Mouse (Mus musculus) common myeloid progenitor, adult 5-6 weeks (primary cell): ENCODE data around the gene Ap2a2. TPM values are rescaled to one million over a fixed set of nuclear protein-coding genes. Genes with fewer than 3 reads are reported as not detected.
A peak's percentile ranks its signal among the peaks of the same experiment; 100 is the strongest.
"Not testable (repeated sequence)": the region's sequence is repeated elsewhere in the genome, so short reads cannot be mapped to it uniquely, and the experiment has no call there.

ENCODE experiments used
- ATAC-seq: replicated peaks from 2 replicates; pipeline ENCODE4 v1.8.0; 2016; ENCODE audit warnings: low read depth, mild to moderate bottlenecking, moderate TSS enrichment, inconsistent platforms; ENCODE audit not compliant: poor library complexity, severe bottlenecking
- total RNA-seq: library from RNA; stranded (forward); fragments of 200-1000, 187-1606 nt; gene quantifications from 2 replicates; pipeline ENCODE4 v1.2.3, GENCODE M21; 2017

Gene Ap2a2
- total RNA-seq, 1 experiment from 2014 or later, result 27.8 TPM

DNA sequence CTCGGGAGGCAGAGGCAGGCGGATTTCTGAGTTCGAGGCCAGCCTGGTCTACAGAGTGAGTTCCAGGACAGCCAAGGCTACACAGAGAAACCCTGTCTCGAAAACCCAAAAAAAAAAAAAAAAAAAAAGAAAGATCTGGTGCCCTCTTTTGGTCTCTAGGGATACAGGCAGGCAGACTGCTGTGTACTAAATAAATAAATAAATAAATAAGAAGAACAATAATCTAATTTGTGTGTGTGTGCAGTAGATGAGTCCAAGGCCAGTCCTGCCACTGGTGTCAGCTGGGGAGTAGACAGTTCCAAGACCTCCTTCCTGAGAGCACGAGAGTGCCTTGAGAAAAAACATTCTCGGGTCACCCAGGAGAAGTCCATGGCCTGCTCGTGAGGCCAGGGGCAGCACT, 28.3 kb downstream of the Ap2a2 start:
- ATAC-seq, result not testable (repeated sequence)

DNA sequence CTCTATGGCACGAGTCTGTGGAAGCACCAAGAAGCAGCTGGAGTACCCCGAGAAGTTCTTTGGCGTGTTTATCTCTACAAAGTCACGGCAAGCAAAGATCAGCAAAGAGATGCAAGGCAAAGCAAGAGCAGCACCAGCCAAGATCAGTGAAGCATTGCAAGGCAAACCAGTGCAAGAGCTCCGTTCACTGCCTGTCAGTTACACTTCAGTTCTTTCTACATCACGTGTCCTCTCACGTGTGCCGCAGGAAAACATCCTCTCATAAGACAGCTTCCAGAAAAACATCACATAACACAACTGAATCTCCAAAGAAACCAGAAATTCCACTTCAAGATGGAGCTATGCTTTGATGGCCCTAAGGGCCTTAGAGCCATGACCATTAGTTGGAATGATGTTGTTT, 29.0 kb downstream of the Ap2a2 start:
- ATAC-seq, result no peak

DNA sequence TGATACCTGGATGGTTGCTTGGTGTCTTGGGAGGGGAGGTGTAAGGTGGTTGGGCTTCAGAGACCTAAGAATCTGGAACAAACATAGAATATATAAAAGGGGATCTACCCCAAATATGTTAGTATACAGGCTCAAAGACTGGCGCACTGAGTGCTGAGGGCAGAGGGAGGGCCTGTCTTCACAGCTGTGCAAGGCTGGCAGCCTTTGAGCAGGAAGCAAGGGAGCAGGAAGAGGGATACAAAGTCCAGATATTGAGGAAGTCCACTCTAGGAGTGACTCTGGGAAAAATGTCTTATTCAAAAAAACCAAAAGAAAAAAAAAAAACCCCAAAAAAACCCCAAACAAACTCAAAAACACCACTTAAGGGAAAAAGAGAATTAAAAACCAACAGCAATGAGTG, 30.1 kb downstream of the Ap2a2 start:
- no peak for ATAC-seq

DNA sequence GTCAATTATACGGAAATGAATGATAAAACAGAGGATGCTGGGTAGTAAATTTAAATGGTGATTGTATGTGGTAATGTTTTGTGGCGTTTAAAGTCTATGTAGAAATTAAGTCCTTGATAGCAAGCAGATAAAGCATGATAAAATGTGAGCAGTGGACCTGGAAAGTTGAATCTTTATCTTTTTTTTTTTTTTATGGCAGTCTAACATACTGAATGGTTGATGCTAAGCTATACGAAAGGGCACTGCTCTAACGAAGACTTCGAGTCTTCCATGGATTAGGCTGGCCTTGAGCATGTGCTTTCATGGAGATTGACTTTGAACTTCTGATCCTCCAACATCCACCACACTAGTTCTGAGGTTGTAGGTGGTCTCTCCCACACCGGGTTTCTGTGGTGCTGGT, 31.1 kb downstream of the Ap2a2 start:
- ATAC-seq, result no peak

DNA sequence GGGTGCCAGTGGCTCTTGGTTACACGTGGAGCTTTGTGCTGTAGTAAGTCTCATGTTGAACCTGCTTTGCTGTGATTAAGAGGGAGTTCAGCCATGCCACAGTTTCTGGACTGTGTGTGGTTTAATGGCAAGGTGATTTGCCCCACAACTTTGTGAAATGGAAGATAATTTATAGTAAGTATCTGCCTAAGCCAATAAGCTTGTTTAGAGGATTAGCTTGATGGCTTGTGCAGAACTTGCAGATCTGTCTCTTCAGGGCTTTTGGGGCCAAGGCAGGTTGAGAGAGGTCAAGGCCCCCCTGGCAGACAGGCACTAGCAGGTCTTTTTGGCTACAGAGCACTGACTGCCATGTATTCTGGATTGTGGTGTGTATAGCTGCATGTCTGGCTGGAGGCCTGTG, 35.0 kb downstream of the Ap2a2 start:
- ATAC-seq, result no peak

DNA sequence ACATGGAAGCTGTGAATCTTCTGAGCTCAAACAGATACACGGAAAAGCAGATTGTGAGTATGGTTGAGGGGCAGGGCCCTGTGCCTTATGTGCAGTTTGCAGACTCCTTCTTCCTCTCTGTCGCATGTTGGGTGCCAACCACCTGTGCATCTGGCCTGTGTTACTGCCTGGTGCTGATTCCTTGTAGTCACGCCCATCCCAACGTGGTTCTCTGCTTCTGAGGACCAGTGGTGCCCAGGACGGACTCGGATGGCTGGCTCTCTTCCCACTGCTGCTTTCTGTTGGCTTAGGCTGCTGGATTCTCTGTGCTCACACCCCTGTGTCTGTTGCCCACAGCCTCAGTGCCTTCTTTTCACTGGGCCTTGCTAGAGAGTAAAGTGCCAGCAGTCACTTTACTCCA, 35.6 kb downstream of the Ap2a2 start:
- ATAC-seq, result no peak

DNA sequence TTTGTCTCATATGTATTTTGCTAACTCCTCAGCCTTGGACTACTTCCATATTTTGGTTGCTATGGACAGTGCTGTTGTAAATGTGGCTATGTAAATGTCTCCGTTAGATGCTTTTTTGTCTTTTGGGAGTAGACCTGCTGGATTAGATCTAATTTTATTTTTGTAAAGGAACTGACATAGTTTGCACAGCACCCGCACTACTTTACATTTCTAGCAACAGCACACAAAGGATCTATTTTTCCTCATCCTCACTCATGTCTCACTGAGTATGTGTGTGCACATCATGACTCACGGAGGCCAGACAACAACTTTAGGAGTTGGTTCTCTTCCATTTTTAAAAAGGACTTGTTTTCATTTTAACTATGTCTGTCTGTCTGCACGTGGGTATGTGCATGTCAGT, 45.7 kb downstream of the Ap2a2 start:
- no peak for ATAC-seq

DNA sequence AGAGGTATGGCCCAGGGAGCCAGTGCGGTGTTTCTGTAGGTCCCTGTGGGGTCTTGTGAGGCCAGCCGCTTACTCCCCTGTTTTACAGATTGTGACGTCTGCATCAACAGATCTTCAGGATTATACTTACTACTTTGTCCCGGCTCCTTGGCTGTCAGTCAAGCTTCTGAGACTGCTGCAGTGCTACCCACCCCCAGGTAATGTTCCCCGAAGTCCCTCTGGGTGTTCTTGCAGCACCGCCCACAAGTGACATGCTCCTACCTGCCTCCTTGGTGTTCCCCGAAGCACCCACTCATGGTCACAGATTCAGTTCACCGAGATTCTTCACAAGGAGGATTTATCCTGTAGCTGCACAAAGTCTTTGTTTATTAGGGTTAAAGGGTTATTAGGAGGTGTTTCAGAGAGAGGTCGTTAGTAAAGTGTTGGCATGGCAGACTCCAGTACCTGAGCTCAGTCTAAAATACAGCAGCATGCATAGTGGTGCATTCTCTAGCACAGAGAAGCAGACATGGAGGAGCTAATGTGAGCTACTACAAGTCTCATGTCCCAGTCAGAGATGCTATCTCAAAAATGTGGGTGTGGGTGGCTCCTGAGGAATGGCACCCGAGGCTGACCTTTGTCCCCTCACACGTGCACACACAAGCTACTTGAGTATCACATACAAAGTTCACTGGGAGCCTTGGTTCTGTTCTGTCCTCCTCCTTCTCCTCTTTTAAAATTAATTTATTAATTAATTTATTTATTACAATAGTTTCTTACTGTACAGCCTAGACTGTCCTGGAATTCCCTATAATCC, 47.9 kb downstream of the Ap2a2 start:
- no peak for ATAC-seq

DNA sequence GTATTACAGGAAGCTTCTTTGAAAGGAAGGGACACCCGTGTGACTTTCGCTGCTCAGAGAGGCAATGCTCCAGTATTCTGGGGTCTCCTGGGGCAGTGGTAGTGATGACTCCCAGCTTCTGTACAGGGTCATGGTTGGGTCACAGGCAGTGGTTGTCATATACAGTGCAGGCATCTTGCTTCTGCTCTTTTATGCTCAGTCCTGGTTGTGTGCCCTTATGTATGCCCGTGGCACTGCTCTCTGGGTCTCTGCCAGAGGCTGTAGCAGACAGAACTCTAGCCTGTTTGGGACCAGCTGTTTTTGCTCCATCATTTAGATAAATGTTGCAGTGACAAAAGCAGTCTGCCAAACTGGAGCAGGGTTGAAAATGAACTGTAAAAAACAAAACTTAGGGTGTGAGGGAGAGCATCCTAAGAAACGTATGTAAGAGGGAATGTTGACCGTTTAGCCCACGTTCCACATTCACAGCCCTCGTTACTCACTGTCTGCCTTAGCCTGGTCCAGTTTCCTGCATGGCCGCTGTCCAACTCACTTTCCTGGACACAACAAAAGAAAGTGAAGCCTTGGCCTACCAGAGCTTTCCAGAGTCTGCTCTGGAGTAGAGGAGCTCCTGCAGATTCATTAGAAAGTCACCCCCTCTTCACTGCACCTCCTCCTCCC, 49.9 kb downstream of the Ap2a2 start:
- no peak for ATAC-seq

DNA sequence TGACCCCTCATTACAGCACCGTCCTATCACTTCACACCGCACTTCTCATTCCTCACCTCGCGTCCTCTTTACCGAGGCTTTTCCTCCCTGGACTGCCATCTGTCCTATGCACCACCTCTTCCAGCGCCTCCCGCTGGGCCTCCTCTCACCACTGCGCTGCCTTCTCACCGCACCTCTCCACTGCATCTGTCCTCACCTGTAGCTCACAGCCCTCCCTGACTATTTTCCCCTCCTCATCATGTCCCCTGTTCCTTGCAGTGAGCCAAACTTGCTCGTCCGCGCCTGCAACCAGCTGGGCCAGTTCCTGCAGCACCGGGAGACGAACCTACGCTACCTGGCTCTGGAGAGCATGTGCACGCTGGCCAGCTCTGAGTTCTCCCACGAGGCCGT, 50.4 kb downstream of the Ap2a2 start:
- ATAC-seq, result no peak

DNA sequence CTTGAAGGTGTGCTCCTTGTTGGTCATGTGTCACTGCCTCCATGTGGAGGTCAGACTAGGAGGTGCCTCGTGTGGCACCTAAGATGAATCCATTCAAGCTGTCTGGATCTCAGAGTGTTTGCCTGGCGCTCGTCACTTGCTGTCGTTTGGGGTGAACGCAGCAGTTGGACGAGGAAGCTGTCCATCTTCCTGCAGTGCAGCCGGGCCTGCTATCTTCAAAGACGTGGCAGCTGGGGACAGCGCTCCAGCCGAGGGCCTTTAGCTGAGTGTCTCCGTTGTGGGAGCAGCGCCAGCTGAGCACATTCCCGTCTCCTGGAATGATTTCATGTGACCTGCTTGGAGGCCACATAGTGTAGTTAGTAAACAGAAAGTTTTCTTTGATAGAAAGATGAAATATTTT, 50.8 kb downstream of the Ap2a2 start:
- no peak for ATAC-seq

DNA sequence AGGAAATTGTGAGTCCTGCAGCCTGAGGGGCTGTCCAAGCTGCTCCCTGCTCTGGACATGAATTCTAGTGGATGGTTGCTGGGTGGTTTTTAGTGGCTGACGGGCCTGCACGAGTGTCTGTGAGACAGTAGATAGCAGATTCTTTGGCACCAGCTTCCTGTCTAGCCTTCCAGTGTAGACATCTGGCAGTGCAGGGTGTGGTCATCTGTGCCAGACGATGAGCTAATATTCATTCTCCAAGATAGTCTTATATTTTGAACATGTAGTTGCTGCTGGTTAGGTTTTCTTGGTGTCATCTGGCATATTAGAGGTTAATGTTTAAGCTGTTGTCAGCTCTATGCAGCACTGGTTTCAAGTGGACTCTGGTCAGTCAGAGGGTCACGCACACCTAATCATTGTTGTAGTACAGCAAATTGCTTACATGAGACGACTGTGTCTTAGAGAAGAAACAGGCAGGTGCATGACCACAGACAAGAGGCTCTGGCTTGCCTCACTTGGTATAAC, 52.4 kb downstream of the Ap2a2 start:
- peak; percentile 83 for ATAC-seq

DNA sequence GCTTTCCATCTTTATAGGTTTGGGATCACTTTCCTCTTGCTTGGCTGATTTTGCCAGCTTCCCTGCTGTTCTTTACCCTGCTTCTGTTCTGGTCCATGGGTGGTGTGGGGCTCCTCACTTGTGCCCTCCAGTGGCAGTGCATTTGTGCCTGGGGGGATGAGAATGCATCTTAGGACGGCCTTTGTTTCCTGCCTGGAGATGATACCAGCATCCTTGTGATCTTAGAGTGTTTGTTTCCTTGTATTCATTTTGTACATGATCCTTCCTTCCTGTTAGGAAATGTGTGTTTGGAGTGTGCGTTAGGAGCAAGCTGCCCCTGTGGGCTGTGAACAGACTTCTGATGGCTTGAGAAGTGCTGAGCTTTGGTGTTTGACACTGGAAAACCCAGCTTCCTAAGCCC, 62.2 kb downstream of the Ap2a2 start:
- no peak for ATAC-seq

DNA sequence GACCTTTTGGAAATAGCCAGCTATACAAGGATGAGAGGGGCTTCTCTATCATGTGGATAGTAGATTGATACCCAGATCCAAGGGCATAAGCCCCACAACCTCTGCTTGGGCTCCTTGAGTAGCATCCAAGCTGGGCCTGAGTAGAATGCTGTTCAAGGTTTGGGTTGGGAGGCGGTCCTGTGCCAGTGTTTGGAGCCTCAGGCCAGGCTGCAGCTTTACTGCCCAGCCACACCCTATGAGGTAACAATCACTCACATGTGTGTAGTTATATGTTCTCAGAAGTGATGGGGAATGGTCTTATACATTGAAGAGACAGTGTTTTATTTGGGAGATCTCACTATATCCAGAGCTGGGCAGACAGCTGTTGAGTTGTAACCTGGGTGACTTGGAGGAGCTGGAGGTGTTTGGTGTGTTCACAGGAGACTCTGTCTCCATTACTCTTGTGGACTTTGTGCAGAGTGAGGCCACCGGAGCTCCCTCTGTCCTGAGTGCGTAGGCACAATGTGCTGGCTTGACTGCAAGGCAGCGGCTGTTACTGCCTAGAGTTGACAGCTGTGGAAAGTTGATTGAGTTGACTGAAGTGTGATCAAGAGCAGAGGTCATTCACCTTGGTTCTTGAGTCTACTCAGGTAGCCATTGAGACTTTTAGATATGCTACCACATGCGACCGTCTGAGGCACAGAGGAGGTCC, 63.3 kb downstream of the Ap2a2 start:
- ATAC-seq, result no peak

DNA sequence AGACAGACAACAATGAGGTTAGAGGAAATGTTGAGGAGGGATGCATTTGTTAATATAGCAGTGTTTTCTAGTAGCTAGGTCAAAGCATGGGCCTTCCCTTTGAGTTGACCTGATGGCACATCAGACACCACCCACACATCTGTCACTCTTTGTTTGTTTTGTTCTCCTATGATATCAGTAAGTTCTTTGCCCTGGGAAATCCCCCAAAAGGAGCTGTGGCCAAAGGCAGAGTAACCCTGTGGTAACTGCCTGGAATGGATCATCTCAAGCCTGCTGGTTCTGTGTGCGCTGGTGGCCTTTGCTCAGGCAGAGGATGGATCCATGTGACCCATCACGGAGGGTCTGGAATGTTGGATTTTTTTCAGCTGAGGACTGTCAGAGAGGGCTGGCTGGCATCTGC, 66.0 kb downstream of the Ap2a2 start:
- ATAC-seq, result no peak

DNA sequence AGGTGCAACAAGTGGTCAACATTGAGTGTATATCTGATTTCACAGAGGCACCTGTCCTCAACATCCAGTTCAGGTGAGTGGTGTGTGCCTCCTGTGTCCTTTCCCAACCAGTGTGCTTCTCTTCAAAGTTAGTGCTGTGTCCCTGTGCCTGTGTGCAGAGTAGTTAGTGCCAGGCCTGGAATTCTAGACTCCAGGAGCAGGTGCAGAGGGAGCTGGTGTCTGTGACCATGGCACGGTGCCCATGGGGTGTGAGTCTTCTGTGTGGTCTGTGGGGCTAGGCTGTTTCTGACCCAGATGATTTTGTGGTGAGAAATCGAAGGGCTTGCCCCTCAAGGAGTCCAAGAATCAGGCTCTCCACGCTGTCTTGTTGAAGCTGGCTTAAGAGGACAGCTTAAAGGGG, 67.3 kb downstream of the Ap2a2 start:
- no peak for ATAC-seq

DNA sequence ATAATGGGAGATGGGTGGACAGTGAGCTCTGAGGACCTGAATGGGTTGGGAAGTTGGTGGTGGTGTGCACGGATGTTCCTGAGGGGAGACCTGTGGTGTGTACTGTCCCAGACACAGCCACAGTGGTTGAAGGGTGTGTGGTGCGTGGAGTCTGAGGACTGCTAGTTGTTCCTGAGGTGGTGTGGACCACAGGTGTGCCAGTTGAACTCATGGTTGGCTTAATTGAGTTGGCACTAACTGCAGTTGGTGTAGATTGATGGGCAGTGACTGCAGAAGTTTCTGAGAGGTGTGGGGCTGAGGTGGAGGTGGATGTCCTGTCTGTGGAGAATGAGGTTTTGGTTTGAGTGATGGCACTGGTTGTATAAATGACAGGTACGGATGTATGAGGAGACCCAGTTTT, 76.1 kb downstream of the Ap2a2 start:
- ATAC-seq, result peak; percentile 51

DNA sequence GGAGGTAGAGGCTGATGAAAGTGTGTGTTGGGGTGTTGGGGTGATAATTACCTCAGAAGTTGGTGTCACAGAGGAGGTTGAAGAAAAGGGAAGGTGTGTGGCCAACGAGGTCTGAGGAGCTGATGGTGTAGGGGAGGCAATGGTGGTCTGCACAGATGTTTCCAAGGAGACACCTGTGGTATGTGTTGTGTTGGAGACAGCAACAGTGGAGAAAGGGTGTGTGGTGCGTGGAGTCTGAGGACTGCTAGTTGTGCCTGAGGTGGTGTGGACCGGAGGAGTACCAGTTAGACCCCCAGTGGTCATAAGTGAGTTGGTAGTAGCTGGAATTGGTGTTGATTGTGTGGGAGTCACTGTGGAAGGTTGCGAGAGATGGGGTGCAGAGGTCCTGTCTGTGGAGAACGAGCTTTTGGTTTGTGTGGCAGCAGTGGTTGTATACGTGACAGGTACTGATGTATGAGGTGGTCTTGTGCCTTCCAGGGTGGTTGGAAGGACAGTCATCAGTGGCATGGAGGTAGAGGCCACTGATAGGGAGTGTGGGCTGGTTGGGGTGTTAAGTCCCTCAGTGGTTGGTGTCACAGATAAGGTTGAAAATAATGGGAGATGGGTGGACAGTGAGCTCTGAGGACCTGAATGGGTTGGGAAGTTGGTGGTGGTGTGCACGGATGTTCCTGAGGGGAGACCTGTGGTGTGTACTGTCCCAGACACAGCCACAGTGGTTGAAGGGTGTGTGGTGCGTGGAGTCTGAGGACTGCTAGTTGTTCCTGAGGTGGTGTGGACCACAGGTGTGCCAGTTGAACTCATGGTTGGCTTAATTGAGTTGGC, 76.8 kb downstream of the Ap2a2 start:
- ATAC-seq, result peak; percentile 38

DNA sequence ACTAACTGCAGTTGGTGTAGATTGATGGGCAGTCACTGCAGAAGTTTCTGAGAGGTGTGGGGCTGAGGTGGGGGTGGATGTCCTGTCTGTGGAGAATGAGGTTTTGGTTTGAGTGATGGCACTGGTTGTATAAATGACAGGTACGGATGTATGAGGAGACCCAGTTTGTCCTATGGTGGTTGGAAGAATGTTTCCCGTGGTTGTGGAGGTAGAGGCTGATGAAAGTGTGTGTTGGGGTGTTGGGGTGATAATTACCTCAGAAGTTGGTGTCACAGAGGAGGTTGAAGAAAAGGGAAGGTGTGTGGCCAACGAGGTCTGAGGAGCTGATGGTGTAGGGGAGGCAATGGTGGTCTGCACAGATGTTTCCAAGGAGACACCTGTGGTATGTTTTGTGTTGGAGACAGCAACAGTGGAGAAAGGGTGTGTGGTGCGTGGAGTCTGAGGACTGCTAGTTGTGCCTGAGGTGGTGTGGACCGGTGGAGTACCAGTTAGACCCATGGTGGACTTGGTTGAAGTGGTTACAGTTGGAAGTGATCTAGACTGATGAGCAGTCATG, 77.4 kb downstream of the Ap2a2 start:
- ATAC-seq, result 0 out of 2 replicates have a peak, but pooled peaks have one; percentile 16

DNA sequence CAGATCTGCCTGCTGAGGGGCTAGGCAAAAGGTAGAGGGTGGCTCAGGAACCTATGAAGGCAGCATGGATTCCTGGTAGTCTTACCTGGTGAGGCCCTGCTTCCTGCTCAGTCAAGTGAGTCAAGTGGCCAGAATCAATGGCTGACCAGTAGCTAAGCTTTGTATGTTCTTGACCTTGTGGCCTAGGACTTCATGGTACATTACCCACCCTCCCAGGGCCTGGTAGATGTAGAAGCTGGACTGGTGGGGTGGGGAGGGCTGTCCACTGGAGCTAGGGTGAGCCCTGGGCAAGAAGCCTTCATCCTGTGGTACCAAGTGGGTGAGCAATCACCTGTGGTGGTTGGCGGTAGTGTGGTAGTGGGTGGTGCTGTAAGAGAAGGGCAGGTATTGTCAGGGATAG, 80.4 kb downstream of the Ap2a2 start:
- ATAC-seq, result no peak
